In genomic region chr5:110269141-110270101, GRCm38 (mm10) we compare ENCODE assay signal across 7 mouse cellular contexts. TPM values are rescaled to one million over a fixed set of nuclear protein-coding genes. Genes with fewer than 3 reads are reported as not detected.
DNase-seq lines count a peak whose midpoint lies in the region; ATAC-seq lines count a peak whose summit lies in the region.

Gene Pgam5 (minus strand): TSS chr5:110269913.

- H3K9me3 ChIP-seq in intestine, embryonic 16.5 days (ENCODE audit: control insufficient read depth, low read length): no peaks in the 10 kb centered on the region
- H3K9me3 ChIP-seq in midbrain, embryonic 11.5 days (ENCODE audit: control insufficient read depth, low read length): no peaks in the 10 kb centered on the region

- H3K4me1 ChIP-seq in intestine, embryonic 16.5 days (ENCODE audit: control insufficient read depth, insufficient read depth, low read length): peaks cover 5% of the 10 kb centered on the region
- H3K4me1 ChIP-seq in midbrain, embryonic 11.5 days (ENCODE audit: control insufficient read depth, insufficient read depth, low read length): peaks cover 9% of the 10 kb centered on the region

- peak within 1 kb of the TSS; percentile 45; the same call in 1 of the 2 replicates for H3K27ac ChIP-seq in intestine, embryonic 16.5 days (ENCODE audit: low read length)
- H3K27ac ChIP-seq in midbrain, embryonic 11.5 days (ENCODE audit: low read depth, low read length): no peak within 1 kb of the TSS; the same call in 1 of the 2 replicates

- WGBS in intestine, embryonic 16.5 days: under 1% methylated on average over 65 of the region's 66 CpGs
- under 1% methylated on average over 63 of the region's 66 CpGs for WGBS in midbrain, embryonic 11.5 days

- peak within 1 kb of the TSS; percentile 83 for H3K4me2 ChIP-seq in intestine, embryonic 16.5 days (ENCODE audit: low read depth, low read length)
- H3K4me2 ChIP-seq in midbrain, embryonic 11.5 days: peak within 1 kb of the TSS; percentile 96

- H3K36me3 ChIP-seq in intestine, embryonic 16.5 days (ENCODE audit: control insufficient read depth, insufficient read depth, low read length): peaks cover 10% of the 10 kb centered on the region
- H3K36me3 ChIP-seq in midbrain, embryonic 11.5 days (ENCODE audit: control insufficient read depth, insufficient read depth, low read length): peaks cover 20% of the 10 kb centered on the region

- H3K9ac ChIP-seq in intestine, embryonic 16.5 days (ENCODE audit: low read depth, low read length): peak within 1 kb of the TSS; percentile 87
- peak within 1 kb of the TSS; percentile 91 for H3K9ac ChIP-seq in midbrain, embryonic 11.5 days (ENCODE audit: low read length)

- peak; percentile 91 for DNase-seq in adrenal gland, adult 2 months
- DNase-seq in embryo, embryonic 11.5 days (ENCODE audit: low read depth, low spot score): peak; percentile 90
- peak; percentile 95 to 96 for DNase-seq in gastrocnemius, postnatal 4 days (ENCODE audit: low spot score in 2 of 2)
- peak; percentile 87 for DNase-seq in left cerebral cortex, postnatal 36 days (ENCODE audit: low spot score in 2 of 2)
- peak; percentile 100 for DNase-seq in midbrain, embryonic 11.5 days (ENCODE audit: low spot score, missing footprints)
- DNase-seq in skeletal muscle tissue, adult 2 months (ENCODE audit: low read depth, low spot score): peak; percentile 89

- H3K27me3 ChIP-seq in intestine, embryonic 16.5 days (replicated peaks; ENCODE audit: control insufficient read depth, insufficient read depth, low read length): no peaks in the 10 kb centered on the region
- no peaks in the 10 kb centered on the region for H3K27me3 ChIP-seq in midbrain, embryonic 11.5 days (ENCODE audit: control insufficient read depth, insufficient read depth, low read length)

- ATAC-seq in intestine, embryonic 16.5 days: peak; percentile 90
- ATAC-seq in midbrain, embryonic 11.5 days (ENCODE audit: low FRiP score): peak; percentile 93

- intact Hi-C loops in left cerebral cortex, postnatal 36 days (cut with DNase I): no loop called here

- peak within 1 kb of the TSS; percentile 85 for H3K4me3 ChIP-seq in intestine, embryonic 16.5 days (ENCODE audit: low read length)
- peak within 1 kb of the TSS; percentile 97 for H3K4me3 ChIP-seq in midbrain, embryonic 11.5 days (ENCODE audit: low read depth, low read length)

RNA-seq across cellular contexts. Expression of gene Pgam5, which starts in this region (rescaled TPM):
- total RNA-seq in adrenal gland, adult 2 months (2021): 10 to 100 TPM; 46.6 to 58.5 TPM
- polyA plus RNA-seq in adrenal gland, adult 2 months (2012; rRNA removed): 23.5 and 25.7 TPM in 2 replicates
- total RNA-seq in gastrocnemius, postnatal 4 days (2021): 10 to 100 TPM; 25.1 to 29.8 TPM
- polyA plus RNA-seq in intestine, embryonic 16.5 days (2015; fragmentation: Nextera tagmentation; extraction: Ambion mirVana): 51.4 and 54.7 TPM in 2 replicates
- total RNA-seq in left cerebral cortex, postnatal 36 days (2021): 10 to 100 TPM; 61.0 to 68.1 TPM
- polyA plus RNA-seq in midbrain, embryonic 11.5 days (2014; fragmentation: Nextera tagmentation; extraction: Ambion mirVana): 90.4 and 97.6 TPM in 2 replicates
